Mouse (Mus musculus): ENCODE measurements around the gene Dusp23.

GRCm38 (mm10) chr1:172667597-172667996, 34.8 kb upstream of the Dusp23 start:
- TF ChIP-seq POLR2A (IDR thresholded peaks at IDR 0.05; ENCODE audit: control insufficient read depth, low read depth, low read length) (no peak), CTCF (IDR thresholded peaks at IDR 0.05; ENCODE audit: control insufficient read depth, insufficient read depth, insufficient replicate concordance, low read depth, low read length) (no peak)

Data from testis, adult 2 months (tissue).